Mouse (Mus musculus) olfactory bulb, adult 2 months (tissue): ENCODE measurements around the gene Hyal3.

Experiments
- CTCF ChIP-seq: fragments of 200-500 bp; IDR thresholded peaks from 2 replicates; pipeline ENCODE4 v1.5.1; 2012; ENCODE audit warnings: low read depth, mild to moderate bottlenecking, low read length, moderate library complexity; ENCODE audit not compliant: insufficient read depth
- POLR2A ChIP-seq: fragments of 200-500 bp; IDR thresholded peaks from 2 replicates; pipeline ENCODE4 v1.6.1; 2012; ENCODE audit warnings: mild to moderate bottlenecking, low read depth, low read length, moderate library complexity; ENCODE audit not compliant: insufficient read depth

- TF ChIP-seq POLR2A (peak; percentile 72), CTCF (0 out of 2 replicates have a peak, but pooled peaks have one; percentile 19)
Measured at GRCm38 (mm10) chr9:107533791-107534407, 46.7 kb upstream of the Hyal3 start, which contains the start of gene Tmem115.
